Mouse (Mus musculus) left cerebral cortex, adult 18-20 months (tissue): Measurements from ENCODE around the gene Gm6040. TPM values are rescaled to one million over a fixed set of nuclear protein-coding genes. Genes with fewer than 3 reads are reported as not detected.

Experiments used
- DNase-seq, 2 experiments: peaks; one replicate each; pipeline ENCODE4 v3.0.0; 2021 to 2022; ENCODE audit warnings: low spot score in 2 of 2, mixed read lengths in 1 of 2
- long read RNA-seq, 2 experiments: library from polyadenylated mRNA; stranded (forward); transcript quantifications; one replicate each; pipeline ENCODE4 v2.0.0; 2021
- total RNA-seq, 2 experiments: library from RNA; stranded (reverse); gene quantifications; 2 replicates each; pipeline ENCODE4 v1.2.3; 2021

The Gm6040 gene
- not detected for total RNA-seq
- long read RNA-seq, experiment 1 = 0 reads
- long read RNA-seq, experiment 2 = 0 reads

- no peak for DNase-seq
These were observed at the start of gene Gm6040 for GRCm38 (mm10) chr8:20921971-20922370. Gm6040 (minus strand) TSS chr8:20922071.

- DNase-seq = no peak
These were observed 42.7 kb upstream of the Gm6040 start for GRCm38 (mm10) chr8:20964531-20964930.

- no peak for DNase-seq
These were observed 22.7 kb upstream of the Gm6040 start, which contains the start of gene AY761185 for GRCm38 (mm10) chr8:20944610-20945009. AY761185 (minus strand) TSS chr8:20944710.

GRCm38 (mm10) chr8:20912288-20912687 lies 9.6 kb downstream of the Gm6040 start:
- DNase-seq = no peak

GRCm38 (mm10) chr8:20908256-20908655 lies 13.6 kb downstream of the Gm6040 start:
- DNase-seq = no peak

GRCm38 (mm10) chr8:20907119-20907518 lies 14.8 kb downstream of the Gm6040 start:
- DNase-seq = no peak

- no peak for DNase-seq
These were observed 19.3 kb downstream of the Gm6040 start, which contains the start of gene Gm15056 for GRCm38 (mm10) chr8:20902527-20902926. Gm15056 (minus strand) TSS chr8:20902627.

- DNase-seq = no peak
These were observed 29.5 kb downstream of the Gm6040 start, which contains the start of gene Defb33 for GRCm38 (mm10) chr8:20892369-20892768. Defb33 (plus strand) TSS chr8:20892669.

- no peak for DNase-seq
These were observed 47.3 kb downstream of the Gm6040 start for GRCm38 (mm10) chr8:20874608-20875007.

Other genes starting within 250 kb of the Gm6040 start
- gene Defb33, start 29.4 kb downstream of the Gm6040 start, total RNA-seq = not detected
- not detected for gene Gm15056, start 19.4 kb downstream of the Gm6040 start, total RNA-seq
- gene AY761185, start 22.6 kb upstream of the Gm6040 start, total RNA-seq = not detected
- not detected for gene Defa21, start 103.5 kb upstream of the Gm6040 start, total RNA-seq
- gene Defa23, start 133.0 kb upstream of the Gm6040 start, total RNA-seq = not detected
- gene Defa35, start 143.0 kb upstream of the Gm6040 start, total RNA-seq = not detected
- not detected for gene Defa25, start 162.4 kb upstream of the Gm6040 start, total RNA-seq
- not detected for gene Gm14851, start 174.0 kb upstream of the Gm6040 start, total RNA-seq
- gene Defa30, start 212.6 kb upstream of the Gm6040 start, total RNA-seq = not detected
- gene Defa22, start 240.2 kb upstream of the Gm6040 start, total RNA-seq = not detected